Mouse (Mus musculus) heart, embryonic 12.5 days (tissue): ENCODE results near the gene Dgkg. TPM values are rescaled to one million over a fixed set of nuclear protein-coding genes. Genes with fewer than 3 reads are reported as not detected.

ENCODE experiments used
- ATAC-seq: fragments of 200-750 bp; cut with Nextera tagmentation; 2 replicates; pipeline ENCODE4 v1.8.0; 2017; ENCODE audit warnings: moderate TSS enrichment, moderate library complexity; ENCODE audit not compliant: insufficient number of reproducible peaks, low FRiP score
- H3K27ac ChIP-seq: fragments of 300-500 bp; sonication (generic); 2 replicates; pipeline ENCODE4 v1.5.1; 2016; ENCODE audit warnings: mild to moderate bottlenecking, moderate library complexity; ENCODE audit not compliant: poor library complexity, severe bottlenecking
- H3K27me3 ChIP-seq: fragments of 300-500 bp; sonication (generic); replicated peaks from 2 replicates; pipeline ENCODE4 v1.6.1; 2016; ENCODE audit warnings: mild to moderate bottlenecking, moderate library complexity
- H3K36me3 ChIP-seq: fragments of 300-500 bp; sonication (generic); 2 replicates; pipeline ENCODE4 v1.6.1; 2016; ENCODE audit warnings: mild to moderate bottlenecking, moderate library complexity
- H3K4me1 ChIP-seq: fragments of 300-500 bp; sonication (generic); replicated peaks from 2 replicates; pipeline ENCODE4 v1.6.1; 2016; ENCODE audit warnings: mild to moderate bottlenecking
- H3K4me2 ChIP-seq: fragments of 300-500 bp; sonication (generic); 2 replicates; pipeline ENCODE4 v1.6.1; 2016; ENCODE audit warnings: mild to moderate bottlenecking, moderate library complexity
- H3K4me3 ChIP-seq: fragments of 300-500 bp; sonication (generic); 2 replicates; pipeline ENCODE4 v1.5.1; 2016; ENCODE audit warnings: mild to moderate bottlenecking
- H3K9ac ChIP-seq: fragments of 300-500 bp; sonication (generic); 2 replicates; pipeline ENCODE4 v1.6.1; 2016; ENCODE audit warnings: mild to moderate bottlenecking, moderate library complexity
- H3K9me3 ChIP-seq: fragments of 300-500 bp; sonication (generic); replicated peaks from 2 replicates; pipeline ENCODE4 v1.6.1; 2016; ENCODE audit warnings: mild to moderate bottlenecking, moderate library complexity
- WGBS: fragments of 180-500 bp; shearing (Covaris S2); methylation state at CpG from one replicate; pipeline ENCODE4 v1.1.7; 2016; 5-methylcytosine and 5-hydroxymethylcytosine counted together
- polyA plus RNA-seq: library from polyadenylated mRNA; unstranded; fragments of >200 nt; fragmentation: Nextera tagmentation; extraction: Ambion mirVana; gene quantifications from 2 replicates; pipeline ENCODE4 v1.2.1, GENCODE M21; 2016

Dgkg gene
- polyA plus RNA-seq, 1 experiment from 2014 or later: 0.47 TPM

DNA sequence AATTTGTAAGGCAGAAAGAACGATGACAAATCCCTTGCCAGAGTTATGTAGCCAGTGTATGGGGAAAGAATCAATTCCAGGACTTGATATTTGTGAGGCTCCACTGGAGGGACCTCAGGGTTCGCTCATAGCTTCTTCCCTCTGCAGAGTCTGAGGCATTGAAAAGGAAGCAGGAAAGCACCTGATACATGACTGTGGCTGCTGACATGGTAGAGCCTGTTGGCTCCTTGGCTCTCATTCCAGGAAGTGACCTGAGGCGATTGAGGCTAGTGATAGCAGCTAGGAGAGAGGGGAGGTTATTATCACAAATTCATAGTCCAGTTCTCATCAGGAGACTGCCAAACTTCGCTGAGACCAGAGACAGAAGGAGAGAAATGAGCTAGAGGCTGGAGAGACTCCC lies 17.1 kb upstream of the Dgkg start:
- ATAC-seq: no peak
- no peaks in the 10 kb centered on the region for H3K9me3 ChIP-seq
- H3K4me1 ChIP-seq: peaks cover 2% of the 10 kb centered on the region; the same call in 1 of the 2 replicates
- H3K9ac ChIP-seq: no peak overlapping the region
- no peak overlapping the region for H3K4me3 ChIP-seq
- 50% methylated on average over 4 of the region's 4 CpGs for WGBS
- H3K4me2 ChIP-seq: no peak overlapping the region
- no peaks in the 10 kb centered on the region for H3K36me3 ChIP-seq
- H3K27me3 ChIP-seq: no peaks in the 10 kb centered on the region
- H3K27ac ChIP-seq: no peak overlapping the region

DNA sequence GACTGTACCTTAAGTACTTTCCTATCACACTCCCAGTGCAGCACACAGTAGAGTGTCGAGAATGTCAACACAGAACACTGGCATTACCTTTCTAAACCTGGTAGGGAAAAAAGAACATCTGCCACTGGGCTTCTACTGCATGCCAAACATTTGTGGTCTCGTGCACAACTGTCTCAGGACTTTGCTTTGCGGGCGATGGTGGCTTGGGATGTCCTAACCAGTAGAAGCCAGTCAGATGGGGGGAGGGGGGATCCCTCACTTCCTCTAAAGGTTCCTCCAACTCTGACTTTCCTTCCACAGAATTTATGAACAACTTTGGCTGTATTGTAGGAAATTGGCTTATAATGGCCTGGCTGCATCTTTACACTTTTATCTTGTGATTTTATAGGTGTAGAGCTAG lies 7.0 kb upstream of the Dgkg start:
- ATAC-seq: no peak
- Histone ChIP-seq H3K9ac (no peak overlapping the region), H3K27me3 (peaks cover 3% of the 10 kb centered on the region), H3K9me3 (no peaks in the 10 kb centered on the region), H3K4me1 (no peaks in the 10 kb centered on the region), H3K27ac (no peak overlapping the region), H3K4me2 (no peak overlapping the region), H3K36me3 (no peaks in the 10 kb centered on the region), H3K4me3 (no peak overlapping the region)
- WGBS: 69% methylated on average over 4 of the region's 4 CpGs

DNA sequence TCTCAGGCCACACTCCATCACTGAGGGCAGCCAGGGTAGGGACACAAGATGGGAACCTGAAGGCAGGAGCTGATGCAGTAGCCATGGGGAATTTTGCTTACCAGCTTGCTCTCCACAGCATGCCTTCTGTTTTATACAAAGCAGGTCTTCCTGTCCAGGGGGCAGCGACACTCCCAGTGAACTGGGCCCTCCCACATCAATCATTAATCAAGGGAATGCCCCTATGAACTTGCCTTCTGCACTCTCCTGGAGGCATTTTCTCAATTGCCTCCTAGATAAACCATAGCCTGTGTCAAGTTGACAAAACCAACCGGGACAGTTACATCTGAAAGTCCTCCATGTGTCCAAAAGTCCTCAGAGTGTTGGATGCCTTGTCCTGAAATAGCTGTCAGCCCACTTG lies 6.1 kb upstream of the Dgkg start:
- Histone ChIP-seq H3K9me3 (no peaks in the 10 kb centered on the region), H3K36me3 (no peaks in the 10 kb centered on the region), H3K27ac (no peak overlapping the region), H3K9ac (no peak overlapping the region), H3K4me1 (no peaks in the 10 kb centered on the region), H3K4me3 (no peak overlapping the region), H3K27me3 (peaks cover 9% of the 10 kb centered on the region), H3K4me2 (no peak overlapping the region)
- ATAC-seq: no peak
- WGBS: 38% methylated on average over 2 of the region's 2 CpGs

DNA sequence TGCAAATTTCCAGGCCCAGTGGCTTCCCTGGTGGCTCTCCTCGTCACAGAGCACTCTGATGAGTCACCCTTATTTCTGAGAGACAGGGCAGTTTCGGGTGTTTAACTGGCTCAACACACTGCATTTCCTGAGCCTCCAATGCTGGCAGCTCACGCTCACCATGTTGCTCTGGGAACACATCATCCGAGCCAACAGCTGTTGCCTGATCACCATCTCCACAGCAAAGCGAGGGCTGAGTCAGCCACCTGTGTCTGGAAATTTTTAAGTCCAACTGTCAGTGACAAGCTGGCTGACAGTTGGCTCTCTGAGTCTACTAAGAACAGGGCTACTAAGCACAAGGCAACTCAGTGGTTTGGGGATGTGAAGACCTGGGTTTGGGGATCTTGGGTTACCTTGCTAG lies 4.1 kb upstream of the Dgkg start:
- H3K27ac ChIP-seq: no peak overlapping the region
- WGBS: 38% methylated on average over 5 of the region's 5 CpGs
- H3K4me2 ChIP-seq: no peak overlapping the region
- no peak for ATAC-seq
- no peak overlapping the region for H3K4me3 ChIP-seq
- H3K36me3 ChIP-seq: no peaks in the 10 kb centered on the region
- H3K4me1 ChIP-seq: peaks cover 11% of the 10 kb centered on the region
- no peak overlapping the region for H3K9ac ChIP-seq
- no peaks in the 10 kb centered on the region for H3K9me3 ChIP-seq
- peaks cover 29% of the 10 kb centered on the region for H3K27me3 ChIP-seq

DNA sequence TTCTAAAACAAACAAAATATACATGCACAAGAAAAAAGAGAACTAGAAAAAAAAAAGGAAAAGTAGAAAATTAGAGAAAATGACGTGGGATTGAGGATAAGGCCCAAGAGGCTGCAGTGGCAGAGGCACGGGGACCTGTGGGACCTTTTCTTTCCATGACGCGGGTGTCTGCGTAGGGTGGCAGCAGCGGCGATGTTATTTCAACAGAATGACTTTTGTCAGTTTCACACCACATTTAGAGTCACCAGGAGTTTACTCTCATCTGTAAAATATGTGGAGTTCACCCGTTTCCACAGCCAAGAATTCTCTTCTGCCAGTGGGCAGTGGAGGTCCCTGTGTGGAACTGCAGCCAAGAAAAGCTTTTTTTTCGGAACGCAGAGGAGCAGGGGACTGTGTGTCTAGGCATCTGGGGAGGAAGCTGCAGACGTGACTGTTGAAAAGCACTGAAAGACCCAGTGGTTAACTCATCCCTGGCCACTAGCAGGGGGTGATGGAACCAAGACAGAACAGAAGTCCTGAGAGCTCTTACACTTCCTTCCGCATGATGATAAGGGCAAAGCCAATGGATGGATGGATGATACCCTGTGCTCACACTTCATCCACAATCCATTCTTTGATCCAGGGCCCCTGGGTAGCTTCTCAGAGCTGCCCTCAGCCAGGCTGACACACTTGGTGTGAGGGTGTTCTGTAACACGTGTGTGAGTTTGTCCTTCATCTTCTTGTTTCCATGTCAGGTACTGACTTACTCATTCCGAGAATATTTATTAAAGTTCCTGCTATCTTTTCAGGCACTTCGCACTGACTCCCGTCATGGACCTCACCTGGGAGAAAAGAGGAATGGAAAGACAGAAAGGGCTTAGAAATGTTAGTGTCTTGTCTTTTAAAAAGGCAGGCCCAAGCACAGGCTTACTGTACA lies 1.1 kb upstream of the Dgkg start:
- Histone ChIP-seq H3K4me1 (peaks cover 16% of the 10 kb centered on the region), H3K4me3 (no peak overlapping the region), H3K4me2 (no peak overlapping the region), H3K27ac (no peak overlapping the region), H3K27me3 (peaks cover 46% of the 10 kb centered on the region), H3K36me3 (no peaks in the 10 kb centered on the region), H3K9me3 (no peaks in the 10 kb centered on the region), H3K9ac (no peak overlapping the region)
- WGBS: 53% methylated on average over 16 of the region's 16 CpGs
- ATAC-seq: no peak

DNA sequence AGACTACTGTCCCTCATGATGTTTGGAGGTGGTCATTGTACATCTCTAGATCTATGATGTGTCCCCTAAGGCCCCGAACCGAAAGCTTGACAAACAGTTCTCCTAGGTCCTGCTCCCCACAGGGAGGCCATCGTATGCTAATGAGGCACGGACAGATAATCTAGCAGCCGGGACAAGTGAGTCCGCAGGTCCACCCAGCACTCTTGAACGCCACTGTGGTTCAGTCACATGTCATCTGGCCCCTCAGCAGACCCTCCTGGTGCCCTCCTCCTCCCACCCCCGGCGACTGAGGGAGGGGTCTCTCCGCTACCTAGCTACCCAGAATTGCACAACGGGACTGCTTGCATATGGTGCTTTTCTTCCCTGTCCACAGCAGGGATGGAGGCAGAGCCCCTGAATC lies 1.2 kb downstream of the Dgkg start:
- 0 out of 2 replicates have a peak overlapping the region, but pooled peaks have one; percentile 15 for H3K9ac ChIP-seq
- H3K27me3 ChIP-seq: peaks cover 46% of the 10 kb centered on the region
- WGBS: 8% methylated on average over 11 of the region's 11 CpGs
- no peak overlapping the region for H3K27ac ChIP-seq
- H3K4me3 ChIP-seq: peak overlapping the region; percentile 52
- peaks cover 16% of the 10 kb centered on the region for H3K4me1 ChIP-seq
- ATAC-seq: no peak
- H3K9me3 ChIP-seq: no peaks in the 10 kb centered on the region
- no peaks in the 10 kb centered on the region for H3K36me3 ChIP-seq
- peak overlapping the region; percentile 87 for H3K4me2 ChIP-seq

DNA sequence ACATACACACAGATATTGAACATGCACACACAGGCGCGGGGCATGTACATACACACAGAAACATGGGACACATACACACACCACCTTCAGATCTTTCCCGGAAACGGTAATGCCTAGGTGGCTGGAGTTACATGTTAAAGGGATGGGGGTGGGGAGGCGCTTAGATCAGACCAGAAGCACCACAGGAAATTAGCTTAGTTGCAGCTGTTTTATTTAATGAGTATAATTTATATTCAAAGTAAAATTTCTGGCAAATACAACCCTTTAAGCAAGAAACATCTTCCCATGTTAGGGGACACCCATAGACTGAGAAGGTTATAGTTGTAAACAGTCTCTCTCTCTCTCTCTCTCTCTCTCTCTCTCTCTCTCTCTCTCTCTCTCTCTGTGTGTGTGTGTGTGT lies 1.8 kb downstream of the Dgkg start:
- H3K4me3 ChIP-seq: no peak overlapping the region
- H3K9ac ChIP-seq: no peak overlapping the region
- WGBS: 58% methylated on average over 5 of the region's 5 CpGs
- H3K27me3 ChIP-seq: peaks cover 46% of the 10 kb centered on the region
- H3K27ac ChIP-seq: no peak overlapping the region
- ATAC-seq: no peak
- H3K4me2 ChIP-seq: no peak overlapping the region
- H3K4me1 ChIP-seq: peaks cover 16% of the 10 kb centered on the region
- no peaks in the 10 kb centered on the region for H3K9me3 ChIP-seq
- H3K36me3 ChIP-seq: no peaks in the 10 kb centered on the region

DNA sequence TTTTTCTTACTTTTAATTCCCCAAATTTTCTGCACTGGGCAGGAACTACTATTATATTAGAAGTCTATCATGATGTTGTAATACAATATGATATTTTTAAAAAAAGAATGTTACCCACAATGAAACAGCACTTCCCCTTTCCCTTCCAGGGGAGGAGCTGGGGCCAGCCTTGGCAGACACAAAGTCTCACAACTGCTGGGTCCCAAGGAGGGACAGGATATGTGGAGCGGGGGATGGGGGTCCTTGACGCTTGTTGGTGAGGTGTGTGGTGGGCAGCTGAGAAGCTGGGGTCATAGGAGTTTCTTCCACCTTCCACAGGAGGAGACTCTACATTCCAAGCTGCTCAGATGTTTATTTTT lies 2.6 kb downstream of the Dgkg start:
- 30% methylated on average over 2 of the region's 2 CpGs for WGBS
- Histone ChIP-seq H3K36me3 (no peaks in the 10 kb centered on the region), H3K27me3 (peaks cover 46% of the 10 kb centered on the region), H3K27ac (no peak overlapping the region), H3K4me3 (no peak overlapping the region), H3K9ac (no peak overlapping the region), H3K9me3 (no peaks in the 10 kb centered on the region), H3K4me2 (no peak overlapping the region), H3K4me1 (peaks cover 16% of the 10 kb centered on the region)
- ATAC-seq: no peak

DNA sequence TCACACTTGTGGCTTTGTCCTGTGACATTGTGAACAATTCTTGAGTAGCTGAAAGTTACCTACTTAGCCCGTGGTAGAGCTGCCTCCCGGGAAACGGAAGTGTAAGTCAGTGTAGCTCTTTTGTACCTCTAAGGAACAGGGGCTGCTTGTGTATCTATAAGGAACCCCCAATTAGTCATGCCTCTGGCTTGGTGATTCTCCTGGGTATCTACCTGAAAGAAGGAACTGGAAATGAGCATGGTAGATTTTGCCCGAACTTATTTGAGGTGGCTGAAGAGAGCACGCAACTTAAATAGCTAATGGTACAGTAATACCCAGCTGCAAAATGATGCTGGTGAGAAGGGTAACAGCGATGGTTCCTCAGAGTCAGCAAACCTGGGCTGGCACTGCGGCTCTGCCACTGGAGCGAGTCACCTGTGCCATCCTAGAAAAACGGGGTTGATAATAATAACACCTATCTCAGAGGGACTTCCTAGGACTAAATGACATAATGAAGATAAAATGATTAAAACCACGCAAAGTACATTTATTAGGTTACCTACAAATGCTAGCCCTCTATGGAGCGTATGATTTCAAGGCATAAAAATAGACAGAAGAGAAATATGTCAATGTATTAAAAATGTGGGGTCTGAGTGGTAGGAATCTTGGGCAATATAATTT lies 3.1 kb downstream of the Dgkg start:
- Histone ChIP-seq H3K27me3 (peaks cover 46% of the 10 kb centered on the region), H3K4me1 (peaks cover 16% of the 10 kb centered on the region), H3K4me2 (no peak overlapping the region), H3K9ac (no peak overlapping the region), H3K4me3 (no peak overlapping the region), H3K9me3 (no peaks in the 10 kb centered on the region), H3K36me3 (no peaks in the 10 kb centered on the region), H3K27ac (no peak overlapping the region)
- ATAC-seq: no peak
- 80% methylated on average over 11 of the region's 11 CpGs for WGBS

DNA sequence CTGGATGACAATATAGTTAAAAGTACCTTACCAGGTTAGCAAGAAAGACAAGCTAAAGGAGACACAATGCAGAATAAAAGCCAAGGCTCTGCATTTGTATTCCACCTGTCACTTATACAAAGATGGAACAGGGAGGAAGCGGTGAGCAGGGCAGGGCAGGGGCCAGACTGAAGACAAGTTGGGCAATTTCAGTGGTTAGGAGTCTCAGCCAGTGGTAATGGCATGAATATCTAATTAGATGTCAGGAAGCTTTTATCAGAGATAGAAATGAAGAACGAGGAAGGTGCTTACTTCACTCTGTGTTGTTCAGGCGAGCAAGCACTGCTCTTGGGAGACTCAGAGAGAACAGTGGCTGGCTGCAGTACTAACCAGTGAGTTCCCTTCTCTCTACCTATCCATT lies 5.8 kb downstream of the Dgkg start:
- 62% methylated on average over 3 of the region's 3 CpGs for WGBS
- Histone ChIP-seq H3K9ac (no peak overlapping the region), H3K27me3 (peaks cover 22% of the 10 kb centered on the region), H3K36me3 (no peaks in the 10 kb centered on the region), H3K9me3 (no peaks in the 10 kb centered on the region), H3K27ac (no peak overlapping the region), H3K4me1 (peaks cover 7% of the 10 kb centered on the region), H3K4me2 (no peak overlapping the region), H3K4me3 (no peak overlapping the region)
- no peak for ATAC-seq

DNA sequence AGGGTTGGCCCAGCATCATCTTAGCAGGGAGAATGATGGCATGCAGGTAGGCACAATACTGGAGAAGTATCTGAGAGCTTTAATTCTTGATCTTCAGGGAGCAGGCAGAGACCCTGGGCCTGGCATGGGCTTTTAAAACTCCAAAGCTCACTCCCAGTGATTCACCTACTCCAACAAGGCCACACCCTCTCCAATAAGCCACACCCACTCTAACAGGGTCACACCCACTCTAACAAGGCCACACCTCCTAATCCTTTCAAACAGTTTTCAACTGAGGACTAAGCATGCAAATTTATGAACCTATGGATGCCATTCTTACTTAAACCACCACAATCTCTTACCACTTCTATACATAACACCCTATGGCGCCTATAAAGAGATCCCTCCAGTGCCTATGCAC lies 11.8 kb downstream of the Dgkg start:
- Histone ChIP-seq H3K27ac (no peak overlapping the region), H3K9me3 (no peaks in the 10 kb centered on the region), H3K36me3 (no peaks in the 10 kb centered on the region), H3K27me3 (no peaks in the 10 kb centered on the region; the same call in 1 of the 2 replicates), H3K4me2 (no peak overlapping the region), H3K4me1 (0 out of 2 replicates have a peak, but pooled peaks cover 3% of the 10 kb centered on the region), H3K4me3 (no peak overlapping the region), H3K9ac (no peak overlapping the region)
- no peak for ATAC-seq
- WGBS: 86% methylated on average over 1 of the region's 1 CpGs
